Mouse (Mus musculus) cerebellum, postnatal 36 days (tissue): ENCODE measurements around the gene Cdh15.
A peak's percentile ranks its signal among the peaks of the same experiment; 100 is the strongest.

Source experiments
- DNase-seq, 2 experiments: peaks; one replicate each; pipeline ENCODE4 v3.0.0; 2021 to 2022; ENCODE audit warnings: mixed read lengths in 2 of 2

Gene Cdh15

GRCm38 (mm10) chr8:122896317-122896716, 48.6 kb downstream of the Cdh15 start:
- no peak for DNase-seq

GRCm38 (mm10) chr8:122897200-122897599, 49.4 kb downstream of the Cdh15 start:
- DNase-seq, result no peak

GRCm38 (mm10) chr8:122898018-122898417, 50.3 kb downstream of the Cdh15 start:
- no peak for DNase-seq

- no peak for DNase-seq
These were observed 50.7 kb downstream of the Cdh15 start for GRCm38 (mm10) chr8:122898473-122898872.

- no peak for DNase-seq
These were observed 51.3 kb downstream of the Cdh15 start for GRCm38 (mm10) chr8:122899085-122899484.

- no peak for DNase-seq
These were observed 53.7 kb downstream of the Cdh15 start for GRCm38 (mm10) chr8:122901476-122901875.

- no peak for DNase-seq
These were observed 54.2 kb downstream of the Cdh15 start for GRCm38 (mm10) chr8:122901892-122902515.

GRCm38 (mm10) chr8:122902581-122902980, 54.8 kb downstream of the Cdh15 start:
- DNase-seq, result peak in 1 of 2 experiments; percentile 29

GRCm38 (mm10) chr8:122903002-122903401, 55.2 kb downstream of the Cdh15 start:
- DNase-seq, result no peak

GRCm38 (mm10) chr8:122904496-122904895, 56.7 kb downstream of the Cdh15 start:
- DNase-seq, result no peak

GRCm38 (mm10) chr8:122905346-122905745, 57.6 kb downstream of the Cdh15 start:
- DNase-seq, result peak; percentile 49 to 64

- DNase-seq, result peak; percentile 78 to 93
These were observed 58.8 kb downstream of the Cdh15 start for GRCm38 (mm10) chr8:122906463-122907021.

GRCm38 (mm10) chr8:122912150-122912549, 64.4 kb downstream of the Cdh15 start:
- no peak for DNase-seq

GRCm38 (mm10) chr8:122912871-122913270, 65.1 kb downstream of the Cdh15 start:
- DNase-seq, result peak; percentile 47 to 56

GRCm38 (mm10) chr8:122916766-122917165, 69.0 kb downstream of the Cdh15 start:
- no peak for DNase-seq
